Mouse (Mus musculus): Measurements from ENCODE around the gene Galt.
"Not testable (repeated sequence)": the region's sequence is repeated elsewhere in the genome, so short reads cannot be mapped to it uniquely, and the experiment has no call there.

- TF ChIP-seq POLR2A (IDR thresholded peaks at IDR 0.05; ENCODE audit: control insufficient read depth, low read depth, low read length); CTCF (IDR thresholded peaks at IDR 0.05; ENCODE audit: control insufficient read depth, insufficient read depth, insufficient replicate concordance, low read depth, low read length): not testable (repeated sequence)
These were observed 27.7 kb downstream of the Galt start for GRCm38 (mm10) chr4:41782711-41783110.
